Mouse (Mus musculus) layer of hippocampus, postnatal 10 days (tissue): Measurements from ENCODE around the gene Lgals9. TPM values are rescaled to one million over a fixed set of nuclear protein-coding genes. Genes with fewer than 3 reads are reported as not detected.
"Not testable (repeated sequence)": the region's sequence is repeated elsewhere in the genome, so short reads cannot be mapped to it uniquely, and the experiment has no call there.

Experiments
- DNase-seq, 2 experiments: peaks; one replicate each; pipeline ENCODE4 v3.0.0; 2021; ENCODE audit warnings: low spot score in 2 of 2
- total RNA-seq, 2 experiments: library from RNA; stranded (reverse); gene quantifications; 2 replicates each; pipeline ENCODE4 v1.2.3; 2021

Gene Lgals9
- total RNA-seq, 2 experiments from 2014 or later, result 6.6 to 7.1 TPM

- no peak for DNase-seq
Measured at GRCm38 (mm10) chr11:79008007-79008775, 23.4 kb upstream of the Lgals9 start.

GRCm38 (mm10) chr11:79007356-79007755, 22.6 kb upstream of the Lgals9 start:
- DNase-seq, result not testable (repeated sequence)

- no peak for DNase-seq
Measured at GRCm38 (mm10) chr11:79006417-79006816, 21.7 kb upstream of the Lgals9 start.

- no peak for DNase-seq
Measured at GRCm38 (mm10) chr11:79005578-79006394, 21.0 kb upstream of the Lgals9 start.

- no peak for DNase-seq
Measured at GRCm38 (mm10) chr11:79003769-79004638, 19.3 kb upstream of the Lgals9 start.

GRCm38 (mm10) chr11:79003053-79003768, 18.5 kb upstream of the Lgals9 start:
- no peak for DNase-seq

- no peak for DNase-seq
Measured at GRCm38 (mm10) chr11:79002551-79002951, 17.8 kb upstream of the Lgals9 start.

- no peak for DNase-seq
Measured at GRCm38 (mm10) chr11:79001871-79002270, 17.1 kb upstream of the Lgals9 start.

- no peak for DNase-seq
Measured at GRCm38 (mm10) chr11:78999118-78999517, 14.4 kb upstream of the Lgals9 start.

- not testable (repeated sequence) for DNase-seq
Measured at GRCm38 (mm10) chr11:78990875-78991543, 6.3 kb upstream of the Lgals9 start.

- DNase-seq, result no peak
Measured at GRCm38 (mm10) chr11:78990096-78990495, 5.3 kb upstream of the Lgals9 start.

- not testable (repeated sequence) for DNase-seq
Measured at GRCm38 (mm10) chr11:78989206-78989605, 4.5 kb upstream of the Lgals9 start.

GRCm38 (mm10) chr11:78986311-78987002, 1.7 kb upstream of the Lgals9 start:
- no peak for DNase-seq

GRCm38 (mm10) chr11:78985505-78985904, 759 bp upstream of the Lgals9 start:
- DNase-seq, result no peak

- DNase-seq, result no peak
Measured at GRCm38 (mm10) chr11:78983539-78983938, 1.2 kb downstream of the Lgals9 start.

- no peak for DNase-seq
Measured at GRCm38 (mm10) chr11:78982513-78983291, 2.0 kb downstream of the Lgals9 start.

- no peak for DNase-seq
Measured at GRCm38 (mm10) chr11:78982042-78982441, 2.7 kb downstream of the Lgals9 start.

GRCm38 (mm10) chr11:78980083-78980634, 4.6 kb downstream of the Lgals9 start:
- DNase-seq, result no peak
